Mouse (Mus musculus) frontal cortex, adult (tissue): ENCODE data around the gene Cep68.
"Not testable (repeated sequence)": the region's sequence is repeated elsewhere in the genome, so short reads cannot be mapped to it uniquely, and the experiment has no call there.

Experiments used
- ATAC-seq: cut with Nextera tagmentation; 2 replicates; pipeline ENCODE4 v1.9.2; 2017; ENCODE audit warnings: mild to moderate bottlenecking, moderate library complexity, mixed read lengths; ENCODE audit not compliant: low TSS enrichment

The Cep68 gene

DNA sequence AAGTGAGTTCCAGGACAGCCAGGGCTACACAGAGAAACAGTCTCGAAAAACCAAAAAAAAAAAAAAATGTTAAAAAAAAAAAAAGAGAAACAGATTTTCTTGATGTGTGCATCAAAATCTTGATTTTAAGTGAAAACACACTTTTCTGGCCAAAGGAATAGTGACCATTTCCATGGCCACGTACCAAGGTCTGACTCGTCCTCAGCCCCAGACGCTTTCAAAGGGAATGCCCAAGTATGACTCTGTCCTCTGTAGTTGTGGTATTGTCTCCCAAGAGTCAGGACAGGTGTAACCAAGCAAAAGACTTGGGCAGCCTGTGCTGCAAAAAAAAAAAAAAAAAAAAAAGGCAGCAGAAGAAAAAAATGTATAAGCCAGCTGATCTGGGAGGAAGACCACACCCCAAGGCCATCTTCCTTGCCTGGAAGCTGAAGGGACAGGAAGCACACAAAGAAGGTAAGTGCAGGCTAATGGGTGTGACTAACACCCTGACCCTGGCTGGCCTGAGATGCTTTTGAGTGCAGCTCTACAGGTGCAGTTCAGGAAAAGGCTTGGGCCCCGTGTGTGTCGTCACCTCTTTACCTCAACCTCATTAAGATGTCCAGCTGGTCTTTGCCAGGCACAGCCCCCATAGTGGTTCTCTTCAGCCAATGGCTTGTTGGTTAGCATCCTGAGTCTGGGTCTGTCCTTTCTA is 6.7 kb downstream of the Cep68 start:
- no peak for ATAC-seq

DNA sequence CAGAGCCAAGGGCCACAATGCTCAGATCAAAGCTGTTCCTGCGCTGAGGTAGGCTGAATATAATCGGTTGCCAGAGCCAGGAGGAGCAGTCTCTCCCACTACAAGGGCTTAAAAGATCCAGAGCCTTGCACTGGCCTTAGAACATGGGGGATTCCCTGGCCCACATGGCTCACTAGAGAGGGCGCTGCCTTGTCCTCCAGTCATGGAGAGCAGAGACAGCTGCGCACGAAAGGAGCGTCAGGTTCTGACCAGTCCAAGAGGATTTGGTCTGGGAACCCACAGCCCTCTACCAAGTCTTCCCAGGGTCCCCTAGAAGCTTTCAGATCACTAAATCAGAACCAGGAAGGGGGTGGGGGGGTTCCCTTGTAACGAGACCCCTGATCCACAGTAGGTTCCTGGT is 7.9 kb downstream of the Cep68 start:
- ATAC-seq, result no peak

DNA sequence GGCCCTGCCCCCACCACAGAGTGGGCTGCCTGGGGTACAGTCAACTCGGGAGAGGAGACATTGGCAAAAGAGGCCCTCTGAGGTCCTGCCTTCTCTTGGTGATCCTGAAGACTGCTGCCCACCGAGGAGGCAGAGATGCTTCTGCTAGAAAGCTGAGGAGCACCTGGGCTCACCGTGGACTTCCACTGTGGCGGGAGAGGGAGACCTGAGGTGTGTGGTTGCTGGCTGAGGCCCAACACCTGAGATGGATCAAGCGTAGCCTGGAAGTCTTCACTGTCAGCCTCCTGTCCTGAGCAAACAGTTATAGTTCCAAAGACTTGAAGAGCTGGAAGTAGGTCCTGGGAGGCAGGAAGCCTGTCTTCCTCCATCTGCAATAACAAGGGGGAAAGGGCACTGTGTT is 8.9 kb downstream of the Cep68 start:
- no peak for ATAC-seq

DNA sequence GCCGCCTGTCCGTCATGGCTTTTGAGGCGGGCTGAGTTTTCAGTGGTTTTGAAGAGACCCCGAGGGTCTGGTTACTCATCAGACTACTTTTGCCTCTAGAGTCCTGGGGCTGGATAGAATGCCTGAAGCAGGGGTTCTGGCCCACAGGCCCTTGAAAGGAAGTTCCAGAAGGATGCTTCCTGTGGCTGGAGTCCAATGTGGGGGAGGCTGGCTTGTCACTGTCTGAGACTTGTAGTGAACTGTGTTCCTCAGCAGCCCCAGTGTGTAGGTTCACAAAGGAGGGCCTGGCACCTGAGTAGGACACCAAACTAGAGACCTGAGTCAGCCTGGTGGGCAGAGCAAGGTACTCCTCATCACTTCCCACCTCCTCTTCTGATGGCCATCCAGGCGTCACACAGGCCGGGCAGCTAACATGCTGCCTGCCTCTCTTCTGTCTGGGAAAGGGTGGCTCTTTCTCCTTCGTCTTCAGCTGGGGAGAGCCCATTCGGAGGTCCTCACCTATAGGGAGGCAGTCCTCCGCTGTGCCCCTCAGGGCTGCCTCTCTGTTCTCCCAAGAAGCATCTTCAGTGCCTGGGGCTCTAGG is 9.9 kb downstream of the Cep68 start:
- ATAC-seq, result peak; percentile 28; the same call in 1 of the 2 replicates

DNA sequence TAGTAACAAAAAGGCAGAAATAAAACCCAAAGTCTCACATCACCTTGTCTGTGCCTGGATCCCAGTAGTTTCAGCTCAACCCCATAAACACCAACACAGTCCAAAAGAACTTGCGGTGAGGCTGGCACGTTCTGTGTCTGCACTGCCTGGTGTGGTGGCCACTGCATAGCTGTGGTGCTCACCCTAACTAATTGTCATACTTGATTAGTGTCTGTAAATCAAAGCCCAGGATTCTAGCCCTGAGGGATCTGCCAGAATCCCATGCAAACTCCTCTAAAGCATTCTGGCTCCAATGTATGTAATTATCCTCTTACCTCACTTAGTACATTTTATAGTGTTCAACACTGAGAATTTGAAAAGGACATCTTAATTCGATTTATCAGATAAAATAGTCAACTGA is 11.3 kb downstream of the Cep68 start:
- ATAC-seq, result no peak

DNA sequence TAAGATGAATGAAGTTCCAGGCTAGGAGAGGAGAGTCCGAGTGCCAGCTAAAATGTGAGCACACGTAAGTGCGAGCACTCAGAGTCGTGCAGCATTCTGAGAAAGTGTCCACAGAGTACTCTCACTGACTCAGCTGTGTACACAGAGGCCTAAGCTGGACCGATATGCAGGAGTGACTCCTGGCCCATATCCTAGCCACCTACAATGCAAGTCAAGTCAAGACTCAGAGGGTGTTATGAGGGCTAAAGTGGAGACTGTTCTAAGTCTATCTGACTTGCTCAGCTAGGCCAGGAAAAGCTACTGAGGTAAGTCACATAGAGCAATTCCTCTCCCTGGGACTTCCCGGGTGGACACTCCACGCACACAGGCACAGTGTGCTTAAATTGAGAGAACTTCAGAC is 12.2 kb downstream of the Cep68 start:
- ATAC-seq, result peak; percentile 11; the same call in 1 of the 2 replicates

DNA sequence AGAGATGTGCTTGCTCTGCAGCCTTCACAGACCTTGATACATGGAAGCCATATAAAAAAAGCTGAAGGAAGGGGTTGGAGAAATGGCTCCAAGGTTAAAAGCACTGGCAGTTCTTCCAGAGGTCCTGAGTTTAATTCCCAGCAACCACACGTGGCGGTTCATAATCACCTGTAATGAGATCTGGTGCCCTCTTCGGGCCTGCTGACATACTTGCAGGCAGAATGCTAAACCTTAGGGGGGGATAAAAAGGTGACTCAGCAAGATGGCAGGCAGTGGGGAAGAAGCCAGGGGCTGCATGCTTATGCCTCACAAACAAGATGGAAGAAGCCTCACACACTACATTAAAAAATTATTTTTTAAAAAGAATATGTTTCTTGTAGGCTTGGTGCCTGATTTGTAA is 15.0 kb downstream of the Cep68 start:
- ATAC-seq, result no peak

DNA sequence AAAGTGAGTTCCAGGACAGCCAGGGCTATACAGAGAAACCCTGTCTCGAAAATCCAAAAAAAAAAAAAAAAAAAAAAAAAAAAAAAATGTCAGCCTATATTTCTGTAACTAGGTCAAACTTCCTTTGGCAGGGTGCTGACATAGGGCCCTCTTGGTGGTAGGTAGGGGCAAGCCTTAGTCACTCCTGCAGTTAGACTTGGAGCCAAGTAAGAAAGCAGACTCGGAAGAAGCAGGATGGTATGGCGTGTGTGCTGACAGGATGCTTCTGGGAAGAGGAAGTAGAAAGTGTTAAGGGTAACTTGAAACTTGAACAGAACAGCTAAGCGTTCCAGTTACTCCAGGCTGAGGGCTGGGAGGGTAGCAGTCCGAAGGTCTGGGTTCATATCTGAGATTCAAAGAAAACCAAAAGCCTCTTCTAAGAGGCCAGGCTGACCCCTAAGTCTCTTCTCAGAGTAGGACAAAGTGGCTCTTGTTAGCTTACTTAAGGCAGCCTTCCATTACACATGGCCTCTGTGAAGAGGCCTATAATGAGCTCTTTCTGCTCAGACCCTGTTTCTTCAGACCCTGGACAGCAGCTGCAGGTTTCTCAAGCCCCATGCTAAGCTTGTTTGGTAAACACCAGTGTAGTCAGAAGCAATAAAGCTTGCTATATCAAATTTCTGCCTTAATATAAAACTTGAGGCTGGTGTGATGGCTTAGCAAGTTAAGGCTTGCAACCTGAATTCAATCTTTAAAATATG is 17.0 kb downstream of the Cep68 start:
- no peak for ATAC-seq

DNA sequence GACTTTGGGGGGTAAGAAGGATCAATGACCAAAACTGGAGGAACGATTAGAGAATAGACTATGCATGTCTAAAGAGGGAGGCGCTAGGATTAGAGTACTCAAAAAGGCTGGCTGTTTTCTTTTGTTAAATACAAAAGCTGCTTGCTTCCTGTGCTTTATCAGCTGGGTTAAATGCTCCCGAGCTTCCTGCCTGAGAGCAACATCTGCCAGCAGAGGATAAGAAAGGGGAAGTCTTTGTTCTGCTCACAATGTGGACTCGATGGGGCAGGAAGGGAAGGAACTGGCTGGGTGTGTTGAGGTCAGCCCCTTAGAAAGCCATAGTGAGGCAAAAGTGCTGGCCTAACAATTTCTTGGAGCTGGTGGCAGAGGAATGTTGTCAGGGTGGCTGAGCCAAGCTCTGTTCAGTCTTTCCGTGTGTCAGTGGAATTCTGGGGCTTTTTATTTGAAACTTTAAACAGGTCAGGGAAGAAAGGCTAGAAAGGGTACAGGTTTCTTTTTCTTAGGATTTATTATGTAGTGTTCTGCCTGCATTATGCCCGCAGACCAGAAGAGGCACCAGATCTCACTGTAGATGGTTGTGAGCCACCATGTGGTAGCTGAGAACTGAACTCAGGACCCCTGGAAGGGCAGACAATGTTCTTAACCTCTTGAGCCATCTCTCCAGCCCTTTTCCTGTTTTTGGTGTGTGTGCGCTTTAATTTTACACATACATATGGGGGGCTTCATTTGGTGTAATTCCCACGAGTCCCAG is 17.9 kb downstream of the Cep68 start:
- peak; percentile 21 for ATAC-seq

DNA sequence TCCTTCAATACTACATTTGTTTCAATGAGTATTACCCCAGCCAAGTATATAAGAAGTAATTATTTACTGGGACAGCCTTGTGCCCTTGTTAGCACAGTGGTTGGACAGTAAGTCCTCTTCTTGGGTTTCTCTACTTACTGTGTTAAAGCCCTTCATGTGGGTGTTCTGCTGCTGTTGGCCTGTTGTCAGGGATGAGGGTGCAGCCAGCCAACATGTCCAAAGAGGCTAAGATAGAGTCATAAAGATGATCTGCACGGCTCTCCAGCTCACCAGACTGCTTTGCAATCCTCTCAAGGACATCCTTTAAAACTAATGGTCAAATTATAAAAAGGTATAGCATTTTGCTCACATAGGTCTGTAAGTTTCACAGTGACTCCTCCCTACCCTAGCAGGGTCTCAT is 18.9 kb downstream of the Cep68 start:
- ATAC-seq, result no peak

DNA sequence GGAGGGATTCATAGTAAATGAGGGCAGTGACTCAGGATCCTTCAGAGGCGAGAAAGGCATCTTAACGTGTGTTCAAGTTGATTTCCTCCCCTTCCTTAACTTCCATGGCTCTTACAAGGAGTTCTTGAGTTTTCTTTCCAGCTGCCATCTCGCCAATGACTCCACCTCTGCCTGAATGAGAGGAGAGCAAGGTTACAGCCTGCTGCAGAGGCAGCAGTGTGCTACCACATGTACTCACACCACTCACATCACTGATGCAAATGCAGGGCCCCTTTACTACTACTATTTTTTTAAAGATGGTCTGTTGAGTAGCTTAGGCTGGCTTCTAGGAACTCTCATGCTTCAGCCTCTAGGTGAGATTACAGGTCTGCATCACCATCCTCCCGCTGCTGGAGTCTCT is 19.9 kb downstream of the Cep68 start:
- ATAC-seq, result no peak

DNA sequence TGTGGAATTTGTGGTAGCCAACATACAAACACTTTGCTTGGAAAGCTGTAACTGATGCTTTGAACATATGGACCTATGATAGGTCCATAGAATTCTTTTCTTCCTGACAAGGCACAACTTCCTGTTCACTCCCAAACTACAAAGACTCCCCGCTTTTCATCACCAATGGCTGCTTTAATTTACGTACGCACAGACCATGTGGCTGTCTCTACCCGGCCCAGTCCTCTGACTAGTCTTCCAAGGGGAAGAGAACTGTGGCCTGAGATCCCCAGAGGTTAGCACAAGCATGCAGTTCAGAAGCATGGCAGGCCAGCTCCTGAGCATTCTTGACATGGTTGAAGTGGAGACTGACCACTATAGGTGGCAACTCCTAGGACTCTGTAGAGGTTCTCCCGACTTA is 20.6 kb downstream of the Cep68 start:
- no peak for ATAC-seq

DNA sequence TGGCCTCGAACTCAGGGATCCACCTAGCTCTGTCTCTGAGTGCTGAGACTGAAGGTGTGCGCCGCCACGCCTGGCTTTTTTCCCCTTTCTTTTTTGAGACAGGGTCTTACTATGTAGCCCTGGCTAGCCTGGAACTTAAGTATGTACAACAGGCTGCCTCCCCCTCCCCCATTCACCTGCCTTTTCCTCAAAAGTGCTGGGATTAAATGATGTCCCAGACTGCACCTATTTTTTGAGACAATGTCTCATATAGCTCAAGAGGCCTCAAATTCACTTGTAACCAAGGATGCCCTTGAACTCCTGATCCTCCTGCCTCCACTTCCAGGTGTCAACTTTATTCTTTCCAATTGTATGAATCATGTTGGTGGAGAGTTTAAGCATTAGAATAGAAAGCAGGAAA is 23.3 kb downstream of the Cep68 start:
- ATAC-seq, result no peak

DNA sequence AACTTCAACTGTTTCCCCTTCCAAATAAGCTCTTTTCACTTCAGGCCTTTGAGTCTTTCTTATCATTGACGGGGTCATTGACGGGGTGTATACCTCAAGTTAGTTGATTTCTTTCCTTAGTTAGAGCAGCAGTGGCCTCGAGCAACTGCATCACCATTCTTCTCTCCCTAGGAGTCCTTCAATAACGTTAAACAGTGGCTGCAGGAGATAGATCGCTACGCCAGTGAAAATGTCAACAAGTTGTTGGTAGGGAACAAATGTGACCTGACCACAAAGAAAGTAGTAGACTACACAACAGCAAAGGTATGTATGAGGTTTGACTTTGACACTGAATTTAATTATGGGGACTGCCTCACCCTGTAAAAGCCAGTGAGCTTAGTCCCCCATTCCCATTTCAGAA is 25.0 kb downstream of the Cep68 start:
- ATAC-seq, result no peak

DNA sequence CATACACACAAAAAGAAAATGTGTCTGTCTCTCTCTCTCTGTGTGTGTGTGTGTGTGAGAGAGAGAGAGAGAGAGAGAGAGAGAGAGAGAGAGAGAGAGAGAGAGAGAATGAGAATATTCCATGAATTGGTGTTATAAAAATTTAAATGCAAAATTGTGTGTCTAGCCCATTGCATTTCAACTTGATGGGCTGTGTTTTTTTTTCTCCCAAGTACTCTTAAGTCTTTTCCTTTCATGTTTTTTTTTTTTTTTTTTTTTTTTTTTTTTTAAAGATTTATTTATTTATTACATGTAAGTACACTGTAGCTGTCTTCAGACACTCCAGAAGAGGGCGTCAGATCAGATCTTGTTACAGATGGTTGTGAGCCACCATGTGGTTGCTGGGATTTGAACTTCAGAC is 27.6 kb downstream of the Cep68 start:
- not testable (repeated sequence) for ATAC-seq

DNA sequence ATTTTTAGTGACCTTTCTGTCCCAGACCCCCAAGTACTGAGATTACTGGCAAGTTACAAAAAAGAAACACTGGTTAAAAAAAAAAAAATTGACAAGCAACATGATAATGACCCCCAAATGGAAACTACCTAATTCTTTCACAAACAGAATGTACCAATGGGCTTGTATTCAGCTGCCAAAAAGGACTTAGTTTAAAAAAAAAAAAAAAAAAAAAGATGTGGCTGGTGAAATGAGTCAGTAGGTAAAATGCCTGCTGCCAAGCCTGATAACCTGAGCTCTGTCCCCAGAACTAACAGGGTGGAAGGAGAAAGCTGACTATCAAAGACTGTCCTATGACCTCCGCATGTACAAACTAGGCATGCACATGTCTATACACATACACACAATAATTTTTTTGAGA is 32.0 kb downstream of the Cep68 start:
- ATAC-seq, result no peak

DNA sequence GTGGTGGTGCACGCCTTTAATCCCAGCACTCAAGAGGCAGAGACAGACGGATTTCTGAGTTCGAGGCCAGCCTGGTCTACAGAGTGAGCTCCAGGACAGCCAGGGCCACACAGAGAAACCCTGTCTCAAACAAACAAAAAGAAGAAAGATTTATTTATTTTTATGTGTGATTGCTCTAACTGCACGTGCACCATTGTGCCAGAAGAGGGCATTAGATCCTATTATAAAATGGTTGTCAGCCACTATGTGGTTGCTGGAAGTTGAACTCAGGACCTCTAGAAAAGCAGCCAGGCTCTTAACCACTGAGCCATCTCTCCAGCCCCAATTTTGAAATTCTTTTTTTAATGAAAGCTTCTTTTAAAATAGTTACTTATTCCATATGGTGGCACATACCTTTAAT is 32.8 kb downstream of the Cep68 start:
- ATAC-seq, result no peak

DNA sequence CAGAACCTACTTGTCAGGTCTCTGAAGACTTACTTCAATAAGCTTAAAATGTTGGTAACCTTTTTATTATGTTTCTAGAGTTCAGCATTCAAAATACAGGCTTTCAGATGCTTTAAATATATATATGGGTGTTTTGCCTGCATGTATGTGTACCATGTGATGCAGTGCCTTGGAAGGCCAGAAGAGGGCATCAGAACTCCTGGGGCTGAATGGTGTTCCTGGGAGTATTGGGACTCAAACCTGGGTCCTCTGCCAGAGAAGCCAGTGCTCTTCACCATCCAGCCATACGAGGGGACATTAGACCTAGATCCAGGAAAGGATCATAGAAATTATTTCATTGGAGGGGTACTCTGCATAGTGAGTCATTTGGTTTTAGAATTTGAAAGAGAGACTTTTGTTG is 34.5 kb downstream of the Cep68 start:
- ATAC-seq, result no peak

DNA sequence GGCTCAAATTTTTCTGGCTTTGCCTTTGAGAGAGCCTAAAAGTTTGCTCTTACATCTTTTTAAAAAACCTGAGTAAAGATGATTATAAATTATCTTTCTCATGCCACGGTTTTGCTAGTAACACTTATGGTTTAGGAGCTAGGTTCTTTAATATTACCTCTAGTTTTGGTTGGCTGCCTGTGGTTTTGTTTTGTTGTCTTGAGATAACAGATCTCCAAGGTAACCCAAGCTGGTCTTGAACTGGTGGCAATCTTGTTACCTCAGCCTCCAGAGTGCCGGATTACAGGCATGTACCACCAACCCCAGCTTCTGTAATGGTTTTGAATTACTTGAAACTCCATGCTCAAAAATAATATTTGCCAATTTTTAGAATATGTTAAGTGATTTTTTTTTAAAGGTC is 37.4 kb downstream of the Cep68 start:
- no peak for ATAC-seq

DNA sequence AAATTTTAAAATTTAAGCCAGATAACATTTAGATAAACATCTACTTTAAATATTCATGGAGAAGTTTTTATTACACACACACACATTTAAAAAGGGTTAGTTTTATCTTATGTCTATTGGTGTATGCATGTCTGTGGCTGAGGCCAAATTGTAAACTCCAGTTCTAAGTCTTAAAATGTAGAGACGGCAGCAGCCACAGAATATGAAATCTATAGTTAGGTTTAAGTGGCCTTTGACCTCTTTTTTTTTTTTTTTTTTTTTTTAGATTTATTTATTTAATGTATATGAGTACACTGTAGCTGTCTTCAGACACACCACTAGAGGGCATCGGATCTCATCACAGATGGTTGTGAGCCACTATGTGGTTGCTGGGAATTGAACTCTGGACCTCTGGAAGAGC is 41.6 kb downstream of the Cep68 start:
- no peak for ATAC-seq

DNA sequence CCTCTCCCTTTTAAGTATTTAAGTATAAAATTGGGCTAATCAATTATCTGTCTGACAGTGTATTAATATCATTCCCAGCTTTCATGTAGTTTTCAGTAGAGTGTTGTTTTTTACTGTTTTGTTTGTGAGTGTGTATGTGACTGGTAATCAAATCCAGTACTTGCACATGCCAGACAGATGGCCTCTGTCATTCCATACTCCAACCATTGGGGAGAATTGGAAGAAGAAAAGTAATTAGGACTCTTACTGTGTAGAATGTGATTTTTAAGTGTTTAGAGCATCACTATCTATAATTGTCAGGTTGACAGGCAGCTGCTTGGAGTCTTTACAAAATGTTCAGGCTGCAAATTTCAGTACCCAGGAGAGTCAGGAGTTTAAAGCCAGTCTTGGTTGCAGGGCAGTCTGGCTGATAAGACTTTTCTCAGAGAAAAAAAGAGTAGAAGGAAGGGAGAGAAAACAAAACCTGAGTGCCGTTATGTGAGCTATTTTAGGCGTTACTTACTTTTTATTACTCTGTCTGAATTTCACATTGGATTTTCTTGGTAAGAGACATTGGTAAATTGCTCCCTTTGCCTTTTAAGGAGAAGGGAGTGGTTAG is 42.5 kb downstream of the Cep68 start:
- ATAC-seq, result no peak

DNA sequence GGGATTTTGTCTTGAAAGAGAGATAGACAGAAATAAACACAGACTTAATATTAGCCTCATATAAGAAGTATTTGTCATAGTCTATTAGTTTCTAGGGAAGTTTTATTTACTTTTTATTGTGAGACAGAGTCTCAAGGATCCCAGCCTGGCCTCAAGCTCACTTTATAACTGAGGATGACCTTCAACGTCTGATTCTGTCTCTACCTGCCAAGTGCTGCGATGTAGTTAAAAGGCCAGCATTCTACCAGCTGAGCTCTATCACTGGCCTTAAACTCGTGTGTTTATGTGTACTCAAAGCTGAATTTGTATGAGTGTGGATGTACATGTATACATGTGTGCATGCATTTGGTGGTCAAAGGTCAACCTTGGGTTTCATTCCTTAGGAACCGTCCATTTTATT is 43.7 kb downstream of the Cep68 start:
- ATAC-seq, result no peak
